Mouse (Mus musculus) intestine, embryonic 14.5 days (tissue): ENCODE results near the gene Agmo. TPM values are rescaled to one million over a fixed set of nuclear protein-coding genes. Genes with fewer than 3 reads are reported as not detected.

Source experiments
- ATAC-seq: fragments of 200-750 bp; cut with Nextera tagmentation; replicated peaks from 2 replicates; pipeline ENCODE4 v1.8.0; 2017; ENCODE audit warnings: low read depth, moderate number of reproducible peaks, moderate TSS enrichment, moderate library complexity; ENCODE audit not compliant: low FRiP score, low TSS enrichment
- DNase-seq: peaks from one replicate; pipeline ENCODE4 v3.0.0-alpha.2; 2018; ENCODE audit warnings: low spot score
- H3K27ac ChIP-seq: fragments of 300-500 bp; sonication (generic); 2 replicates; pipeline ENCODE4 v1.5.1; 2014; ENCODE audit warnings: low read depth, mild to moderate bottlenecking, control low read depth
- H3K27me3 ChIP-seq: fragments of 300-500 bp; sonication (generic); replicated peaks from 2 replicates; pipeline ENCODE4 v1.6.1; 2014; ENCODE audit warnings: low read length, control low read depth; ENCODE audit not compliant: control insufficient read depth, insufficient read depth
- H3K36me3 ChIP-seq: fragments of 300-500 bp; sonication (generic); 2 replicates; pipeline ENCODE4 v1.6.1; 2014; ENCODE audit warnings: low read length, control low read depth; ENCODE audit not compliant: control insufficient read depth, insufficient read depth
- H3K4me1 ChIP-seq: fragments of 300-500 bp; sonication (generic); replicated peaks from 2 replicates; pipeline ENCODE4 v1.6.1; 2014; ENCODE audit warnings: low read length, control low read depth, mixed read lengths; ENCODE audit not compliant: control insufficient read depth, insufficient read depth
- H3K4me2 ChIP-seq: fragments of 300-500 bp; sonication (generic); 2 replicates; pipeline ENCODE4 v1.6.1; 2014; ENCODE audit warnings: low read length
- H3K4me3 ChIP-seq: fragments of 300-500 bp; sonication (generic); 2 replicates; pipeline ENCODE4 v1.5.1; 2014; ENCODE audit warnings: low read depth, low read length, control low read depth, mixed read lengths
- H3K9ac ChIP-seq: fragments of 300-500 bp; sonication (generic); 2 replicates; pipeline ENCODE4 v1.6.1; 2014; ENCODE audit warnings: mild to moderate bottlenecking, low read length
- H3K9me3 ChIP-seq: fragments of 300-500 bp; sonication (generic); 2 replicates; pipeline ENCODE4 v1.6.1; 2016; ENCODE audit warnings: low read length, control low read depth; ENCODE audit not compliant: control insufficient read depth
- WGBS: fragments of 180-500 bp; shearing (Covaris S2); extraction: QIAGEN DNeasy Blood & Tissue Kit; methylation state at CpG from one replicate; pipeline ENCODE4 v1.1.7; 2014; 5-methylcytosine and 5-hydroxymethylcytosine counted together
- polyA plus RNA-seq: library from polyadenylated mRNA; unstranded; fragments of >200 nt; fragmentation: Nextera tagmentation; extraction: Ambion mirVana; gene quantifications from 2 replicates; pipeline ENCODE4 v1.2.1, GENCODE M21; 2014

Gene Agmo
- polyA plus RNA-seq, 1 experiment from 2014 or later, result 0.72 TPM

DNA sequence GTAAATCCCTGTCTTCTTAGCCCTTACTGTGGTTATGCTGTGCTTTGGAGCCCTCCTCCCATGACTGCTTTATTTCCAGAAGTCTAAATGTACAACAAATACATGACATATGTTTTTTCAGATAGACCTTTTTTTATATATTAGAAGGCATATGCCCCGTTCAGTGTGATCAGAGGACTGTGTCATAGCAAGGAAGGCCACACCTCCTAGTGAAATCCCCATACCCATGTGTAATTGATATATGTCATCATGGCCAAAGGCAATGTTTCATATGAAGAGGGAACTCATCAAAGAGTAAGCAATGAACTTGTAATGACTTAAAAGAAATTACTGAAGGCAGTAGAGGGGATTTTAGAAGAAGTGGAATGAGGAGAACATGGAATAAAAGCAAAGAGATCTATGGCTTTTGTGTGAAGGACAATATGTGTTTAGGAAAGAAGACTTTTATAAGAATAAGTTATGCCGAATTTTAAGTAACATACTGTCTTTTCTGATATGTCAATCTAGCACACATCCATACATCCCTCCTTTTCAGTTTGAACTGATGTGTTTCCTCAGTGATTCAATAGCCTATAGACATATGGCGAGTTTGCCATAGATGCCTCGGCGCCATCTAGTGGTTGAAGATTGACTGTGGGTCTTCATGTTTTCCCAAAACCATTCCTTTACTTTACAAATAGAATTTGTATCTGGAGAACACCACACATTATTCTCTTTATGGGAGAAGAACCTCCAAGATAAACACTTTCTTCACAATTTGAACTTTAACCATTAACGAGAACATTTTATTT is 209.1 kb downstream of the Agmo start:
- Histone ChIP-seq H3K27ac (no peak overlapping the region), H3K27me3 (no peaks in the 10 kb centered on the region), H3K9ac (no peak overlapping the region), H3K4me1 (no peaks in the 10 kb centered on the region), H3K36me3 (no peaks in the 10 kb centered on the region), H3K4me2 (no peak overlapping the region), H3K4me3 (no peak overlapping the region), H3K9me3 (no peaks in the 10 kb centered on the region)
- ATAC-seq, result no peak
- peak; percentile 73 for DNase-seq
- WGBS, result 17% methylated on average over 6 of the region's 6 CpGs

DNA sequence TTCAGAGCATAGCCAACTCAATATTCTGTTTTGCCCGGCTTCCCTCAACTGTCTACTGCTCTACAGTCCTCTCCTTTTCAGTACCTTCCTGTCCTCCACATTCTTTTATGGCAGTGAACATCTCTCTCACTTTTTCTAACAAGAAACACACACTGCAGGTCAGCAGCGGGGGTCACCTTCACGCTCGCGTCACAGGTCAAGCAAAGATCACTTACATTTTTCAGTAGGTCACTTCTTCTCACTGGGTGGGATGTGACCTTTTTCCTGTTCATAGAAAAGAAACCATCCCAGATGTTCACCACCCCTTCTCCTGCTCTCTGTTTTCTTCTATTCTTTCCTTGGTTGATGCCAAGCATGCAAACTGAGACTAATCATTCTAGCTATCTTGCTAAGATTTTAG is 230.2 kb downstream of the Agmo start:
- ATAC-seq (no peak), DNase-seq (no peak)
- Histone ChIP-seq H3K36me3 (no peaks in the 10 kb centered on the region), H3K27me3 (no peaks in the 10 kb centered on the region), H3K9me3 (no peaks in the 10 kb centered on the region), H3K4me1 (no peaks in the 10 kb centered on the region), H3K27ac (no peak overlapping the region), H3K4me2 (no peak overlapping the region), H3K9ac (no peak overlapping the region), H3K4me3 (no peak overlapping the region)
- WGBS, result 40% methylated on average over 5 of the region's 5 CpGs

DNA sequence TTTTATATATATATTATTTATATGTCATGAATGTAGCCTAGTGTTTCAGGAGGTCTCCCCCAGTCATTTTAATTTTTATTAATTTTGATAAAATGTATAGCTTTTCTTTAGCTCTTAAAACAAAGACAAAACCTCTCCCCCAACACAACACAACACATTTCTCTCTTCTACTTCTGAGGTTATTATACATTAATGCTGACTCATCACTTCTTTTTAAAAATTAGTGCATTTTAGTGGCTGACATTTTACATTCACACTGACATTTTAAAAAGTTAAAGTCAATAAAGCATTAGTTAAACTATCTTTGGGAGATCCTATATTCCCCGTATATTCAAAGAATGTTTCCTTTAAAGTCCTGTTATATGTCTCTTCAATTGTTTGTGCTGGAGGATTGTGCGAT is 235.4 kb downstream of the Agmo start:
- no peak for ATAC-seq

DNA sequence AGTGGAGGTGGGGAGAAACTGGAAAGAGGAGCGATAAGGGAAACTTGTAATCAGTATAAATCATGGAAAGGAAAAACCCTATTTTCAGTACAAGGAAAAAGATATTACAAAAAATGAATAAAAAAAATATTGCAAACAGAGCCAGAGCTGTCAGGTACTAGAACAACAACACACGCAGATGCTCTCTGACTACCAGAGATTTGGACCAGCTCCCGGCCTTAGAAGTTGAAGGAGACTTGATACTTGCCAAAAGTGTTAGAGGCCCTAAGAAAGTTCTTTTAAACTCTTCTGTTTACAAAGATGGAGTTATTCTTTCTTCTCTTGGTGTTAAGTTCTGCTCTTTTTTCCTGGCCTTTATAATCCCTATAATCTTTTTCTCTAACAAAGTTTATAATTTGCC is 246.6 kb downstream of the Agmo start:
- no peaks in the 10 kb centered on the region for H3K9me3 ChIP-seq
- no peaks in the 10 kb centered on the region for H3K4me1 ChIP-seq
- no peak overlapping the region for H3K27ac ChIP-seq
- H3K4me3 ChIP-seq, result no peak overlapping the region
- no peak for ATAC-seq
- WGBS, result 83% methylated on average over 3 of the region's 3 CpGs
- no peaks in the 10 kb centered on the region for H3K27me3 ChIP-seq
- H3K36me3 ChIP-seq, result no peaks in the 10 kb centered on the region
- no peak overlapping the region for H3K9ac ChIP-seq
- no peak overlapping the region for H3K4me2 ChIP-seq
- DNase-seq, result no peak

More for the DNA sequence above, 235.4 kb downstream of the Agmo start:
- DNase-seq, result no peak
- no peaks in the 10 kb centered on the region for H3K9me3 ChIP-seq
- no peak overlapping the region for H3K4me2 ChIP-seq
- no peaks in the 10 kb centered on the region for H3K27me3 ChIP-seq
- no peak overlapping the region for H3K9ac ChIP-seq
- H3K36me3 ChIP-seq, result no peaks in the 10 kb centered on the region
- no peak overlapping the region for H3K4me3 ChIP-seq
- 80% methylated on average over 2 of the region's 2 CpGs for WGBS
- H3K4me1 ChIP-seq, result no peaks in the 10 kb centered on the region
- H3K27ac ChIP-seq, result no peak overlapping the region

DNA sequence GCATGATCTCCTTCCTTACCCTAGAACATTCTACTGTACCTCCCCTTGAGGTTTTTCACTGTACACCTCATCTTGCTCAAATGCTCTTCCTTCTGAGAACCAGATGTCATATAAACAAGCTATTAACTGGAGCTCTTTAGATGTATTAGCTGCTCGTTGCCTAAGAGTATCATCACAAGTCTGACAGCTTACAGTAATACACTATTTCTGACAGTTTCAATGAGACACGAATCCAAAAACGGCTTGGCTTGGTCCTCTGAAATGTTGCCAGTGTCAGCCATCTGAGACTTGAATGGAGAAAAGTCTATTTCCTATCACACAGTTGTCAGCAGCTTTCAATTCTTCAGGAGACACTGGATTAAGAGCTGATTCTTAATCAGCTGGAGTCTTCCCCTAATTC is 257.4 kb downstream of the Agmo start:
- WGBS, result 55% methylated on average over 3 of the region's 3 CpGs
- Histone ChIP-seq H3K4me1 (no peaks in the 10 kb centered on the region), H3K4me2 (no peak overlapping the region), H3K36me3 (no peaks in the 10 kb centered on the region), H3K27ac (no peak overlapping the region), H3K27me3 (no peaks in the 10 kb centered on the region), H3K9ac (no peak overlapping the region), H3K9me3 (no peaks in the 10 kb centered on the region), H3K4me3 (no peak overlapping the region)
- DNase-seq (no peak), ATAC-seq (no peak)

DNA sequence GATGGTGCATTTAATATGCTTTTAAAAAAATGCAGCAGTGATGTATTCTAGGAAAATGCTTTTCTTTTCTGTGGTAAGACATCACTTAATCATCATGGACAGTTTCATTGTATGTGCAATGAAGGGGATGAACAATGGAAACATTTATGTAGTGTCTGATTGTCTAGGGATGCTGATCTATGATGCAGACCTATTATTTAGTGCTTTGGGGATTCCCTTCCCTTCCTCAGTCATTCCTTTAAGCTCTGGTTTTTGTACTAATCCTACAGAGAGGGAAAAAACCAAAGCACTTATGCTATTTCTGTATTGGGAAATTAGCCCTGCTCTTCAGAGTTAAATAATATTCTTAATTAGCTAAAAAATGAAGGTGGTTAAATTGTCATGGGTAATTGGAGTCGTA is 266.0 kb downstream of the Agmo start:
- no peak for DNase-seq
- Histone ChIP-seq H3K36me3 (no peaks in the 10 kb centered on the region), H3K4me3 (no peak overlapping the region), H3K9me3 (no peaks in the 10 kb centered on the region), H3K4me1 (no peaks in the 10 kb centered on the region), H3K9ac (no peak overlapping the region), H3K4me2 (no peak overlapping the region), H3K27ac (no peak overlapping the region), H3K27me3 (no peaks in the 10 kb centered on the region)
- 71% methylated on average over 1 of the region's 1 CpGs for WGBS
- ATAC-seq, result no peak

DNA sequence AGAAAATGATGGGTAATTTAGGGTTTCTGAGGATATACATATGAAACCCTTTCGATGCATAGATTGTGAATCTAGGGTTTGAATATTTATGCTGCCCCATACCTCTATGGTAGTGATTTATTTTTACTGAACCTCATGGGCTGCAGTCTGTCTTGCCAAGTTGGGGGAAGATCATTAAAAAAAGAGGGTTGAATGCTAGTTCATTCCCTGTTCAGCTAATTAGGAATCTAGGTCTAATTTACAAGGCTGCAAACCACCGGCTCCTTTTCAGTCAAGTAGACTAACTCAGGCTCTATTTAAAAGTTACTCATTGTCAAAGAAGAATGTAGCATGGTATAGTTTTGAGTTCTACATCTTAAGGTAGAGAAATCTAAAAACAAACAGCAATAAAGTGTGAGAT is 266.4 kb downstream of the Agmo start:
- no peaks in the 10 kb centered on the region for H3K9me3 ChIP-seq
- DNase-seq, result no peak
- 90% methylated on average over 2 of the region's 2 CpGs for WGBS

DNA sequence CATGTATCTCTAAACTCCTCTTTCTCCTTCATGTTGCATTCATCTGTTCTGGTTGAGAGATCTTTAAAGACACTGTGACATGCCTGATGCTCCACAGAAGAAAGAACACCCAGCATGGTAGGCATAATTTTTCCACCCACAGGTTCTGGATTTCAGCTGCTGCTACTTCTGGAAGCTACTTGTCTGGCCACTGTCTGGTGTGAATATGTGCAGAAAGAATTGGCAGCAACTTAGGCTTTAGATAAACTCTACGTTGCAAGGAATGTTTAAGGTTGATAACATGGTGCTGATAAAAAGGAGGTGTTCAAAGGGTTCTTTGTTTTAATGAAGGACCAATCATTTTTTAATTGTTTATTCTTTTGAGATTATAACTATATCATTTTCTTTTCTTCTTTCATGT is 280.3 kb downstream of the Agmo start:
- 49% methylated on average over 1 of the region's 1 CpGs for WGBS
- Histone ChIP-seq H3K4me2 (no peak overlapping the region), H3K4me1 (no peaks in the 10 kb centered on the region), H3K9me3 (no peaks in the 10 kb centered on the region), H3K4me3 (no peak overlapping the region), H3K36me3 (no peaks in the 10 kb centered on the region), H3K27me3 (no peaks in the 10 kb centered on the region), H3K27ac (no peak overlapping the region), H3K9ac (no peak overlapping the region)
- no peak for DNase-seq
- ATAC-seq, result no peak

More for the DNA sequence above, 266.4 kb downstream of the Agmo start:
- no peak for ATAC-seq
- Histone ChIP-seq H3K4me1 (no peaks in the 10 kb centered on the region), H3K27ac (no peak overlapping the region), H3K9ac (no peak overlapping the region), H3K4me2 (no peak overlapping the region), H3K36me3 (no peaks in the 10 kb centered on the region), H3K4me3 (no peak overlapping the region), H3K27me3 (no peaks in the 10 kb centered on the region)

DNA sequence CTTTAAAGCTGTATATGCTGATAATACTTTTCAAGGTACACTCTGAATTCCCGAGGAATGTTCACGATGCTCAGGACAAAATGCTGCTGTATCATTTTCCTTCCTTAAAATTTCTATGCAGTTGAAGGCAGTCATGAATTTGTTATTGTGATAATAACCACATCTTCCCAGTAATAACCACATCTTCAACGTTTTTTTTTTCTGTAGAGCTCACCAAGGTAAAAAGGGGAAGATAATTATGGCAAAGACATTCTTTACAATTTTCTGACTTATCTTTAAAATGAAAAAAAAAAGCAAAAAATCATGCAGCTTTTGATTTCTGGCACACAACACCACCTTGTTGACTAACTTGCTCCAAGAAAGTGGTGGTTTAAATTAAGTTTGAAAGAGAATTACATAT is 283.2 kb downstream of the Agmo start:
- no peaks in the 10 kb centered on the region for H3K36me3 ChIP-seq
- H3K9ac ChIP-seq, result no peak overlapping the region
- H3K4me3 ChIP-seq, result no peak overlapping the region
- H3K4me2 ChIP-seq, result no peak overlapping the region
- no peaks in the 10 kb centered on the region for H3K4me1 ChIP-seq
- no peaks in the 10 kb centered on the region for H3K27me3 ChIP-seq
- DNase-seq (no peak), ATAC-seq (no peak)
- H3K9me3 ChIP-seq, result no peaks in the 10 kb centered on the region
- H3K27ac ChIP-seq, result no peak overlapping the region
- WGBS, result 81% methylated on average over 3 of the region's 3 CpGs
